Mouse (Mus musculus) spleen, embryonic (tissue): ENCODE data around the gene Negr1.
"Not testable (repeated sequence)": the region's sequence is repeated elsewhere in the genome, so short reads cannot be mapped to it uniquely, and the experiment has no call there.

Experiments
- CTCF ChIA-PET: fragments of 350-600 bp; sonication (Branson Sonifier 250); formaldehyde crosslinking; loops from one replicate; lab custom pipeline; 2022; lab: Charles Lee

Gene Negr1

DNA sequence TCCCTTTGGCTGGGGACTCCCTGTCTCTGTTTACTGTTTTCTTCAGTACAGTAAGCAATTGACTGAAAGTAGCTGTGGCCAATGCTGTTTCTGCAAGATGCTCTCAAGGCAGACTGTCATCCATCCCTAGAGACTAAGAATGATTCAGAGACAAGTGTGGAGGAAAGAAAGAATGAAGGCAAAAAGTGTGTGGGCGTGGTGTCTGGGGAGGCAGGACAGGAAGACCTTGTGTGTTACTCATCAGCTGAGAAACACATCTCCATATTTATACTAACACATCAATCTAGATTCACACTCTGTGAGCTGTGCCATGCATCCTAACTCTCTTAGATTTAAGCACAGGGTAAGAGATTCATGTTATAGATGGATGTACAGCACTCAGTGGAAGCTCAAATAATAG, 431.2 kb downstream of the Negr1 start:
- CTCF ChIA-PET, result interaction anchor here (0.7 kb wide), 1 partner anchor 79 kb away, joined by 5 read pairs; no protein-coding TSS in a partner anchor

DNA sequence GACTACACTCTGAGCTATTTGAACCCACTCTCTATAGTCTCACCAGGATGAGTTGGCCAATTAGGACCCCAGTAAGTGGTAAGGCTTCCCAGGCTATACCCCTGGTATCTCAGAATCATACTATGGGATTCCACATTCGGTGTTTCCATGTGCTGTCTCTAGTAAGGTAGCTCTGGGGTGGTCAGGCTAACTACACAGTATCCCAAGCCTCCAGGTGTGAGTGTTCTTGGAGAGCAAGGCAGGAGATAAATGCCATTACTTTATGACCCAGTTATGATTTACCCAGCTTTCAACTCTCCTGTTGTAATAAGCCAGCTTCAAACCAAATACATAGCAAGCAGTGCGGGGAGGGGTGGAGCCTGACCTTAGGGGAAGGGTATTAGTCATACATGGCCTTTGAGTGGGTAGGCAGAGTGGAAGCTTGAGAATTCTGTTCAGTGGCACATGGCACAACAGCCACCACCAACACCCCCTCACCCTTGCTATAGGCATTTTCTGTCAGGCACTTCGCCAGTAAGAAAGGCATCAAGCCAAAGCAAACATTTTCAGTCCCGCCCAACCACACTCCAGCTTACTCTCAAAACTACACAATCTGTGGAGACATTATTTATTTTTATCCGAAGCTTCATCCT, 437.7 kb downstream of the Negr1 start:
- CTCF ChIA-PET, result no interaction called here

DNA sequence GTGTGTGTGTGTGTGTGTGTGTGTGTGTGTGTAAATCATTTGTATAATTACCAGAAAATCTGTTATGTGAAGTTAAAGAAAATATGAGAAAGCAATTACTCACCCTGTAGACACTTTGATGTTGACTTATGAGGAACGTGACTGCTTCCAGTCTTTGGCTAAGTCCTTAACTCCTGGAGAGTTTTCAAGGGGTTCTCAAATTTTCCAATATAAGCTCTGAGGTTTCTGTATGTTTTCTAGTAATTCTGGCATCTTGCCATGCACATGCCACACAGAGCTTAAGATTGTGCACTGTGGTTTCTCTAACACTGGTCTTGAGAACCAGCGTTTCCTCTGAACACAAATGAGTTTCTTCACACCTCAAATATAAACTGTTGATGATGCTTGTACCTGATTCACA, 460.0 kb downstream of the Negr1 start:
- CTCF ChIA-PET, result interaction anchor here (0.7 kb wide), 1 partner anchor 1826 kb away, joined by 9 read pairs; no protein-coding TSS in a partner anchor

DNA sequence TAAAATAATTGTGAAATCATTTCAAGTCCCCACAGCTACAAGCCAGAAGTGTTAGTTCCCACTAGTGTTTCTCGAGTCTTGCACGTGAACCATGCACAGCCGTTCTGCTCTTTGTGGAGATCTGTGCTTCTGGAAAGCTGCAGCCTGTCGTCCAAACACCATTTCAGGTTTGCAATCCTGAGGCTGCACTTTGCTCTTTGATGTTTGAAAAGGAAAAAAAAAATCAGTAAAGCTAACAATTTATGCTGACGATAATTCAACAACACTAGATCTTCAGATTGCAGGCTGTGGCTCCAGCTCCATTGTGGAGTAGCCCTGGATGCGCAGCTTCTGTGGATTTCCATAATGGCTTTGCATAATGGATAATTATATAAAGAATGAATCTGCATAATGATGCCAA, 463.0 kb downstream of the Negr1 start:
- CTCF ChIA-PET, result no interaction called here

DNA sequence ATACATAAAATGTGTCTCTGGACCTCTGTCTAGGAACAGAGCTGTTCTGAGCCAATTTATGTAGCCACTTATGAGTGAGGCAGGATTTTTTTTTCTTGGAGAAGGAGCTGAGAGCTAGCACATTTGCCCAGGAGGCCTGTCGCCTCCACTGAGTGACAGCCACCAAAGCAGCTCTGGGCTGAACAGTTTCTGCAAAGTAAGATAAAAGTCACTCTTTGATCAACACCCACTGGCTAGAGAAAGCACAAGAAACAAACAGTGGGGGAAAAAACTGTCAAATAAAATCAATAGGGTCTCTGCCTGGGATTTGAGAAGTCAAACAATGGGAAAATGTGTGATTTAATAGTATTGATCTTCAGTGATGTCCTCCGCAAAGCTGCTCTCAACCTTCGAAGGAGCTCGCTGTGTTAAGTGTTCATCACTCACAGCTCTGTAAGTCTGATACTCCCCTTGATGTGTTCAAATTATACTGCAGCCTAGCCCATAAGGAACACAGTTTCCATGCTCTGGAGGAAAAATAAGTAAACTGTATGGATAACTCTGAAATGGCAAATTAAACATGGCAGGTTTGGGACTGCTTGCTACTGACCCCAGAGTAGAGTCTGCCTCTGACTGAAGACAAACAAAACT, 470.0 kb downstream of the Negr1 start:
- CTCF ChIA-PET, result no interaction called here

DNA sequence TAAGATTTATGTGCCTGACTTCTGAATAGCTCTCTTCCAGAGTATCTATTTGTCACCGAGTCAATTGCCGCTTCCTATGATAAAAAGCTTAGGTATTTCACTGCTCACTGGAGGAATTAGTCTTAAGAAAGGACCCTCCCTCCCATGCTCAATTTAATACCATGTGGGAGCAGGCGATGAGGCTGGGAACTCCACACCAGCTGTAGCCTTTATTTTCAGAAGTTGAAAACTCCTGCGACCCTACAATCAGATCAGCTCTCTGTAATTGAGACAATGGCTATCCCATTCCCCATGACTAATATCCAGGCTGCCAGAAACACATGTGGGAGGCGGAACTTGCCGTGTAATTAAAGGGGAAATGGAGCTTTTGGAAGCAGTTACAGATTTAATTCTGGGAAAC, 474.4 kb downstream of the Negr1 start:
- CTCF ChIA-PET, result no interaction called here

DNA sequence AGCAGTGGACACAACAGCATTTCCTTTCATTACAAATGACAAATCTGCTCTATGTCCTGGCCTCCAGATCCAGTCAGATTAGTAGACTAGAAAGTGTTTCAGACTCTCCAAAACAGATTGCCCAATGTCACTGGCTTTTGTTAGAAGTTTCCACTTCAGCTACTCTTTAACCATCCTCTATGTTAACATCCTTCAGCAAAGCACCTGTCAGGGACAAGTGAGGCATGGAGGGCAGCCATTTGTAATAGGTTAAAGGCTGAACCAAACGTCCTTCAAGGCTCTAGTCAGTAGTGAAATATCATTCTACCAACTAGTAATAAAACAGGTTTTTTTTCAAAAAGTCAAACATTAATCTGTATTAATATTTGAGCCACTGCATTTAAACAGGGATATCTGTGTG, 475.0 kb downstream of the Negr1 start:
- CTCF ChIA-PET, result no interaction called here

DNA sequence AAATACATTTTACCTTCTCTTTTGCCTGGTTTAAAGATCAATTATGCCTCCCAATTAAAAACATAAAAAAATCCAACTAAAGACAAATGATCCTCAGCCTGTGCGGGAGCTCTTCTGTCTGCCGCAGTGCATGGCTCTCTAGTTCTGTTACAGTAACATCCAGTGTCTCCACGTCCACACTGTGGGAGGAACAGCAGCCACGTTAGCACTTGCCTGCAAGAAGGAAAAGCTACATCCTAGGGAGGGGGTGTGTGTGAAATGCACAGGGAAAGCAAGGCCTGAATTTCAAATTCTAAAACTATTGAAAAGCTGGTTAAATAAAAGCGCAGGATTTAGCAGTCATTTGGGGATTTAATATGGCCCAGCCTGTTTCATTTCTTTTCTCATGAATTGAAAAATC, 479.0 kb downstream of the Negr1 start:
- CTCF ChIA-PET, result no interaction called here

DNA sequence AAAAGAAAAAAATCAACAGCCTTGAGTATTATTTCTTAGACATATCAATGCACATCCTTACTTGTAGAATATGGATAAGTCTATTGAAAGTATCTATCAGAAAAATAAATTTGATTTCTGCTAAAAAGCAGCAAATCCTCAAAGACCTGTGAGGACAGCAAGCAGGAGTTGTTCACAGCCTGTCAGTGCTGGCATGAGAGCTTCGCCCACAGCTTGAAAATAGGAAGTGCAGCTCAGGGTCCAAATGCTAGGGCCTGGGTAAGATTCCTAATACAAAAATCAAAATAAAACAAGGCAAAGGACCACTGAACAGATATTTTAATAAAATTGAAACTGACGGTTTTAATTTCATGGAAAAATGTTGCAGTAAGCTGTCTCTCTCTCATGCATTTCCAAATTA, 483.0 kb downstream of the Negr1 start:
- CTCF ChIA-PET, result no interaction called here

DNA sequence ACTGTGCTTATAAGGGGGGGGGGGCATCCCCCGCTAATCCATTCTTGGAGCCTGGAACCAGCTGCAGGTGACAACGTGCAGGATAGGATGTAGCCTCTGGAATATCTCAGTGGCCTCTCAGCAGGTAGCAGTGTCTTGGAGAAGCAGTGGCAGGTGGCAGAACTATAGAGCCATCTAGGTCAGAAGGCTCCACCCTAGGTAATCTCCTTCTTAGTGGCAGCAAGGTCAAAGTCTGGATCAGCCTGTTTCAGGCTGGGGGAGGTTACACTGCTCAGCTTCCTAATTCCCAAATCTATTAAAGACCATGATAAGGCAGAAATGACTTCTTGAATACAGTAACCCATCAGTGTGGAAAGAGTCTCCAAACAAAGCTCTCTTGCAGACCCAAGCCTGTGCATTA, 502.8 kb downstream of the Negr1 start:
- CTCF ChIA-PET, result not testable (repeated sequence)

DNA sequence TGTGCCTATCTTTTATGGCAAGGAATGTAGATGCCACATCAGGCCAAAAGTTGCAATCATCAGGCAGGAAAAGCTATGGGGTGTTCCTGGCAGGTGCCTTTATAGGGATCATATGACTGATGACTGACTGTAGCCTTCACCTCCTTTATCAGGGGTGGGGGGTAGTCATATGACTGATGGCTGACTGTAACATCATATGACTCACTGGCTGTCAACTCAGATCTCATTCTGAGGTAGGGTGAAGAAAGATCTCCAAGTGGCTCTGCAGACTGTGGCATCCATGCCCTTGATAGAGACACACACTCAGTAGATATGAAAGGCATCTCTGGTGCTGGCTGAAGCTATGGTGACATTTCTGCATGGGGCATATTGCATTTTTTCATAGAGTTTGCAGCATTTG, 504.7 kb downstream of the Negr1 start:
- CTCF ChIA-PET, result no interaction called here

DNA sequence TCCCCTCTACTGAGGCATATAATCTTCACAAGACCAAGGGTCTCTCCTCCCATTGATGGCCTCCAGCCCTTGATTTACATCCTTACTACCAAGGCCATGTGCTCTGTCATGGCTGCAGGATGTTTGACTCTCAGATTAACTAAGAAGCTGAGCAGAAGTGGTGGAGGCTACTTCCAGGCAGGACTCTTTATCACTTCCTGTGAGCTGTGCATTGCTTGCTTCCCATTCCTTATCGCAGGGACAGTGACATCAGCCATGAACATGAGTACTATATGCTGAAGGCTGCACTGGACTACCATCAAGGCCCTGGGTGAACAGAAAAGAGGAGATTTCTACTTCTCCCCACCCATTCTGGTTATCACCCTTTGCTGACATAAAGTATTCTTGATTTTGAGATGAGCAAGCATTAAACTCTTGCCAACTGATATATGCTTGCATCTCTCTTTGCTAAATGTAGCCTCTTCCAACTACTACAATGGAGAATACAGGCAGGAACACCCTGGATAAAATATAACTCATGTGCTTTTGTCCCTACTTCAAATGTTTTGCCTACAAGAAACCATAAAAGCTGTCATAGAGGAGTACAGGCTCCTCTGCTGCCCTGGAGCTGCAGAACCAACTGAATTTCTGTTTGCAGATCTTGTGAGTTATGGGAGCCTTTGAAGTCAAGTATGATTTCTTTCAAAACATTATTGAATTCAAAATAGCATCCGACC, 517.8 kb downstream of the Negr1 start:
- CTCF ChIA-PET, result no interaction called here

DNA sequence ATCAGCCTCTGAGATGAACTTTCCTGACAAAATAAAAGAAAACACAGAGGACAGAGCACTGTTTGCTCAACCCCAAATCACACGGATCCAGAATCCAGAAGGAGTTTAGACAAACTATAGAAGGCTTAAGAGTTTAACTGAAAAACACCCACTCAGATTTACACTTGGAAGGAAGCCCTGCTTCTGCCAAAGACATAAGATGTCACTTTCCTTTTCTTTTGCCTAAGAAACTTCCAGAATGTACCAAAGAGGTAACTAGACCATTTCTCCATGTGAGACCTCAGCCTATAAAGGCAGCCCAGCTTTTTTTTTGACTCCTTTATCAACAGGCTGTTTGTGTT, 518.3 kb downstream of the Negr1 start:
- CTCF ChIA-PET, result no interaction called here

DNA sequence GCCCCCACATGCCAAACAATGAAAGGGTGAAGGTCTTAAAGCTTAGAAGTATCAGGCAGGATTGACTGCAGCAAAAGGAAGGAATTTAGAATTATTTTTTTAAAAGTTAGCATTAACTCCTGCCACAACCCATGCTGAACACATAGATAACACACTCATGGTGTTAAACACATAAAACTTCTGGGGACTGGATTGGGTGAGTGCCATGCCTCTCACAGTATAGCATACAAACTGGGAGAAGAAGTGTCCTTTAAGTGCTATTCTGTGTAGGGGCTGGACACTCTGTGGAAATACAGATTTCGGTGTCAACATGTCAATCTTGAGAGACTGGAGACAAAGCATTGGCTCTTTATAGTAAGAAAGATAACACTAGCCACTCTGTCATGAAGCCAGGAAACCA, 519.0 kb downstream of the Negr1 start:
- CTCF ChIA-PET, result no interaction called here

DNA sequence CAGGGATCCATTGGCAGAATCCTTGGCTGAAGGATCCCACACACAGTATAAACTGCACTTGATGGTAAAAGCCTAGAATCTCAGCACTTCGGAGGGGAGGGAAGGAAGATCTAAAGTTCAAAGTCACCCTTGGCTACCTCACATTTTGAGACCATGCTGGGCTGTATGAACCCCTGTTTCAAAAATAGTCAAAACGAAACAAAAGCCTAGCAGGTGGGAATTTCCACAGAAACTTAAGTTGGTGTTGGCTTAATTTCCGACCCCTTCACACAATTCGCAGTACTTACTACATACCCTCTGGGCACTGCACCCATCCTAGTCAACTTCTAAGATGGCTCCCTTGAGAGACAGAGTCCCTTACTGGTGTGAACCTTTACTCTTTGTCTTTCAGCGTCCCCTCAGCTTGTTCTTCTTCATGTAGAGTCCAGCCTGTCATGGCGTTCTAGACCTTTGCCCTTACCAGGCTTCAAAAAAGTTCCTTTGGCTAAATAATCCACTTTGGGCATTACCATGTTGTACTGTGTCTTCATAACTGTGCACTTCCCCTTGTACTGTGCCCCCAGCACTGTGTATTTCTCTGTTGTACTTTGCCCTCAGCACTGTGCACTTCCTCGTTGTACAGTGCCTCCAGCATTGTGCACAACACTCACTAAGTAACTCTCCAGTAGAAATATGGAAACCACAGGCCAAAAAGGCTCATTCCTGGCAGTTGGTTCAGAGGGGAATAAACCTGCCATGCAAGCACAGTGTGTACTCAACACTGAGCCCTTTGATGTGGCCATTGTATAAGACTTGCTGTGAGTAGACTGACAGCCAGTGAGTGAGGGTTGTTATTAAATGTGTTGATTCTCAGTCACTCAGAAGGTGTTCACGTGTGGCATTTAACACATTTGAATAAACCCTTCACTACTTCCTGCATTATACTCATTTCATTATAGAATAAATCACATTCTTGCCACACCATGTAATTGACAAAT, 521.5 kb downstream of the Negr1 start:
- CTCF ChIA-PET, result no interaction called here

DNA sequence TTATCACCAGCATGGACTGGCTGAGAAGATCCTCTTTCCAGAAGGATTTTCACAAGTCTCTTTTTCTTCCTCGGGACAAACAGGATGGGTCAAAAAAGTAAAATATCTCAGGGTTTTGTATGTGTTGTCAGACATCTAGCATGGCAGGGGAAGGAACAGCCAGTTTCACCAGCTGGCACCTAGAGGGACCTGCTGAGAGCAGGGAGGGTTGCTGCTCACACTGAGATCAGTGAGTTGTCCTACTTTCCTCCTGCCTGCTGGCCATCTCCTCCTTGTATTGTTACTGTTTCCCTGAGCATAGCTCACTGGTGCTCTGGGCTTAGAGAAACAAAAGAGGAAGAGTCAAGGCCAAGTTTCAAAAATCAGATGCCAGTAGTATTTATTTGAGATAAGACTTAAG, 523.6 kb downstream of the Negr1 start:
- CTCF ChIA-PET, result no interaction called here

DNA sequence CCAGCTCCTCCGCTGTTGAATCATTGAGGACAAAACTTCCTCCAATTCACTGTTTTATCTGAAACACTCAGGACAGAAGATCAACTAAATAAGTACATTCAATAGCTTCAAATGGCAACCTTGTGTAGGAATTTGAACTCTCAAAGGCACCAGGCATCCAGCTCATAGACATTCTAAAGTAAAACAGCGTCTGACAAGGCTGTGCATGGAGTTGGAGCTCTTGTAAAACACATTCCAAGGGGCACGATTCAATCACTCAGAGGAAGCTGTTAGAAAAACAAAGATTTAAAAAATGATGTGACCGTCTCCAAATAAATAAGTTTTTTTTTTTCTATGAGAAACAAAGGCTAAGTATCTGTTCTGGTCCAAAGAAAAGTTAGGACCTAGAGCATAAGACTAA, 528.5 kb downstream of the Negr1 start:
- CTCF ChIA-PET, result no interaction called here

DNA sequence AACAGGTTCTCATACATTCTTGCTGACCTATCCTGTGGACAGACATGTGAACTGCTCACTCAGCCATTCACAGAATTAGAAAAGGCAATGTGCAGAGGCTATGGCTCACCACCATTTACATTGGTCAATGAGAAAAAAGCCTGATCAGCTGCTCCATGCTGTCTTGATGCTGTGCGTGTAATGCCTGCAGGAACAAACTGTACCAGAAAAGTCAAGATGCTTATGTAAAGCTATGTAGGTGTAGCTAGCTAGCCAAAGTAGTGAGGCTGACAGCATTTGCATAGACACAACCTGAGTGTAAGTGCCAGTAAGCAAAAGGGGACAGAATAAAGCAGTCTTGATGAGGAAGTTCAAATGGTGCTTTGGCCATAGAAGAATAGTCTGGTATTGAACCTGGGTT, 534.7 kb downstream of the Negr1 start:
- CTCF ChIA-PET, result no interaction called here

DNA sequence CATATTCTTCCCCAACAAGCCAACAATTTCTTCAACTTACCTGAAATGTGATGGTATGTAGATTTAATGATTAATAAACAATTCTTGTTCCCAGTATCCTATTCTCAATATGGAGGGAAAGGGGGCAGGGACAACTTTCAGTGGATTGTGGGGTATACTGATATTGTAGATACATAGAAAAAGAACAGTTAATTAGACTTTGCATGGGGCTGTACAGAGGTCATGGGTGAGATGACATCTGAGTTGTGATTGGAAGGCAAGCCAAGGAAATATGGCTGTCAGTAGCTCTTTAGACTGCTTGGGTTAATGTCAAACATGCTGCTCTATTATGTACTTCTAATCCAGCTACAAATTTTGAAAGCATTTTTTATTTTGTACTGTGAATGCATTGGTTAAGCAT, 535.9 kb downstream of the Negr1 start:
- CTCF ChIA-PET, result no interaction called here

DNA sequence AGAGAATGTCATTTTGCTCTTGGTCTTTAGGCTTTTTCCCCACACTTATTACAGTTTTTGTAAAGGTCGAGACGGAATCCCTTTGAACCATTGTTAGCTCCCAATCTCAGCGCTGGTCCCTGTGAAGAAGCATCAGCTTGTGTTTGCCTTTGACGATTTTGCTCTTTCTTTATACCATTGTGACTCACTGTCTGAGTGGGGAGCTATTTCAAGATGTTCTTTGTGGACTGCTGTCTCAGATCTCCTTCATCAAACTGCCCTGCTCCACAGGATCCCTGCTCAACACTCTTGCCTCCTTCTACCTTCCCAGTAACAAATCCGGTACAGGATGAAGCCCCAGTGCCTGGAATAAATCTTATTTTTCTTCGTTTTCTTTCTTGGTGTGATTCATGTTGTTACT, 536.8 kb downstream of the Negr1 start:
- CTCF ChIA-PET, result no interaction called here

DNA sequence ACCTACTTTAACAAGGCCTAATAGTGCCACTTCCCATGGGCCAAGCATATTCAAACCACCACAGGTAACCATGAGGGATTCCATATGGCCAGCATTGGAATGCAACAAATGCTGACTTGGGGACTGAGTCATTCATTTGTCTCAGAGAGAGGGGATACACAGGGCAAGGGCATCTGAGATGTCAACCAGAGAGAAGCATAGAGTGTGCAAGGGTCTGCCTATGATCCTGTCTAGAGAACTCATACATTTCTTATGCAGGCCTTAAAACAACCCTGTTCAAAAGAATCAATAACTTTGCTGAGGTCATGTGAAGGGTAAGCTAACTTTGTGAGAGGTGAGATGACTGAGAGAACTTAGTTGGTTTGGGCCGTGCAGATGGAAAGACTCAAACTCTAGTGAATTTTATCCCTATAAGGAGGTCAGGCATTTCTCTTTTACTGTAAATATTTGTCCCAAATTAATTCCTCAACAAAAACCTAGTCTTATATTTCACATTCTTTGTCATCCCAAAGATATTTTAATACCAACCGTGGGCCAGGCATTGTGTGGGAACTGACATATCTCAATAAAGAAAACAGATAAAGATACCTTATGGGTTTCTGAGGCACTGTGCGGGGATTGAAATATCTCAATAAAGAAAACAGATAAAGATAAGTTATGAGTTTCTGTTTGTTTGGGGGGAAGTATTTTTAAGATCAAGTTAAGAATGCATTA, 543.4 kb downstream of the Negr1 start:
- CTCF ChIA-PET, result no interaction called here
